Mouse (Mus musculus): ENCODE measurements around the gene Cd300ld5.
"Not testable (repeated sequence)": the region's sequence is repeated elsewhere in the genome, so short reads cannot be mapped to it uniquely, and the experiment has no call there.

The Cd300ld5 gene

GRCm38 (mm10) chr11:115048259-115048658 lies 10.7 kb upstream of the Cd300ld5 start, which contains the start of gene Cd300ld3:
Gene Cd300ld3, minus strand, starts transcription at chr11:115048409.
- DNase-seq (ENCODE audit: low read depth), result peak; percentile 57

- DNase-seq (ENCODE audit: low read depth), result not testable (repeated sequence)
Measured at GRCm38 (mm10) chr11:115026912-115027311, 10.7 kb downstream of the Cd300ld5 start, which contains the start of gene Cd300ld4. Gene Cd300ld4, minus strand, starts transcription at chr11:115027012.

GRCm38 (mm10) chr11:115016093-115016492 lies 21.5 kb downstream of the Cd300ld5 start, which contains the start of gene Cd300ld2:
Gene Cd300ld2, minus strand, starts transcription at chr11:115016193.
- not testable (repeated sequence) for DNase-seq (ENCODE audit: low read depth)

GRCm38 (mm10) chr11:115004070-115004469 lies 33.5 kb downstream of the Cd300ld5 start:
- DNase-seq (ENCODE audit: low read depth), result peak; percentile 59

GRCm38 (mm10) chr11:115001474-115002040 lies 36.0 kb downstream of the Cd300ld5 start, which contains the start of gene Cd300c2:
Gene Cd300c2, minus strand, starts transcription at chr11:115001880.
- DNase-seq (ENCODE audit: low read depth), result peak; percentile 23

GRCm38 (mm10) chr11:114989793-114990192 lies 47.8 kb downstream of the Cd300ld5 start, which contains the start of gene Cd300ld:
Gene Cd300ld, minus strand, starts transcription at chr11:114989922.
- DNase-seq (ENCODE audit: low read depth), result peak; percentile 29

- no peak for DNase-seq (ENCODE audit: low read depth)
Measured at GRCm38 (mm10) chr11:114981866-114982265, 55.7 kb downstream of the Cd300ld5 start.

Measured in 416B (cell line).